11 mouse cellular contexts compared by ENCODE assay signal in the genomic region with DNA sequence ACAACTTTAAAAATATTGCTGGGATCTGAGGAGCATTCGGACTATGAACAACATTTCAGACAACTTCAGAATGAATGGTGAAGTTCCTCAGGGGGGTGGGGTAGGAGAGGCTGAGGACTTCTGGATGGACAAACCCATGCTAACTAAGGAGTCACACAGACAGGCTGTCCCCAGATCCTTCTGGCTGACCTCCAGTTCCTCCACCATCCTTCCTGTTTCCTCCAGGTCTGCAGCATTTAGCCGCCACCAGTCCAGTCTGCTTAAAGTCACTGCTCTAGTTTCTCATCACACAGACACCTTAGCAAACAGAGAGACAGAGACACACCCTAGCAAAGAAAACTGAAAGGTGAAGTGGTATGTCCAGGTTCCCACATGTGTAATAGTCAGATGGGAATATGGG. TPM values are rescaled to one million over a fixed set of nuclear protein-coding genes. Genes with fewer than 3 reads are reported as not detected.
DNase-seq lines count a peak whose midpoint lies in the region; ATAC-seq and TF ChIP-seq lines count a peak whose summit lies in the region.
"Had no signal": no experiment of that assay in that cellular context is flagged by ENCODE, and none has a peak within 500 bp of the region (broad histone marks: within the 10 kb centered on the region; RNA-seq: fewer than 3 reads in every experiment).

No protein-coding gene starts in this region.

- H3K27me3 ChIP-seq in heart, embryonic 10.5 days (ENCODE audit: insufficient read depth, poor library complexity, severe bottlenecking), result no peaks in the 10 kb centered on the region
- no peaks in the 10 kb centered on the region for H3K27me3 ChIP-seq in forebrain, embryonic 13.5 days
- H3K27me3 ChIP-seq: limb, embryonic 15.5 days; midbrain, embryonic 13.5 days had no signal

- WGBS in heart, embryonic 10.5 days, result 85% methylated on average over 2 of the region's 2 CpGs
- WGBS in forebrain, embryonic 13.5 days, result 89% methylated on average over 2 of the region's 2 CpGs

- no peak for ATAC-seq in forebrain, embryonic 13.5 days
- ATAC-seq: intestine, postnatal 0 days; midbrain, embryonic 13.5 days had no signal

- in situ Hi-C loops in ES-E14 (cut with MboI; ENCODE audit: low sequenced_read_pairs in 2 of 2, unreplicated experiment in 2 of 2), result no loop called here

- H3K4me1 ChIP-seq in heart, embryonic 10.5 days, result peaks cover 16% of the 10 kb centered on the region; the same call in 1 of the 2 replicates
- peaks cover 3% of the 10 kb centered on the region in 2 experiments; a peak in 2 of 4 replicates for H3K4me1 ChIP-seq in ES-E14 (ENCODE audit: control insufficient read depth in 2 of 2, insufficient read depth in 2 of 2, low read length in 2 of 2, poor library complexity in 1 of 2)
- peaks cover 20% of the 10 kb centered on the region for H3K4me1 ChIP-seq in forebrain, embryonic 13.5 days

- no peak overlapping the region for H3K4me2 ChIP-seq in forebrain, embryonic 13.5 days
- H3K4me2 ChIP-seq: limb, embryonic 15.5 days had no signal

- no peak overlapping the region for H3K4me3 ChIP-seq in heart, embryonic 10.5 days
- H3K4me3 ChIP-seq in ES-E14 (ENCODE audit: insufficient read depth in 1 of 2, low read depth in 1 of 2, low read length in 2 of 2, poor library complexity in 1 of 2, severe bottlenecking in 1 of 2), result peak overlapping the region; percentile 76 to 87; a peak in 1 of 4 replicates
- no peak overlapping the region for H3K4me3 ChIP-seq in forebrain, embryonic 13.5 days
- H3K4me3 ChIP-seq: limb, embryonic 15.5 days; midbrain, embryonic 13.5 days had no signal

- intact Hi-C loops in left cerebral cortex, postnatal 14 days (cut with DNase I), result no loop called here

- H3K36me3 ChIP-seq in heart, embryonic 10.5 days, result peaks cover 17% of the 10 kb centered on the region
- peaks cover 11% of the 10 kb centered on the region for H3K36me3 ChIP-seq in ES-E14 (ENCODE audit: control insufficient read depth, insufficient read depth, low read length, poor library complexity, severe bottlenecking)
- peaks cover 17% of the 10 kb centered on the region for H3K36me3 ChIP-seq in forebrain, embryonic 13.5 days (ENCODE audit: poor library complexity, severe bottlenecking)

- no peak overlapping the region for H3K27ac ChIP-seq in heart, embryonic 10.5 days
- H3K27ac ChIP-seq in ES-E14 (ENCODE audit: insufficient read depth, low read depth, low read length, poor library complexity, severe bottlenecking), result peak overlapping the region; percentile 8; the same call in 1 of the 2 replicates
- H3K27ac ChIP-seq in forebrain, embryonic 13.5 days, result no peak overlapping the region
- H3K27ac ChIP-seq: limb, embryonic 15.5 days; midbrain, embryonic 13.5 days had no signal

- H3K9me3 ChIP-seq in heart, embryonic 10.5 days, result no peaks in the 10 kb centered on the region
- no peaks in the 10 kb centered on the region for H3K9me3 ChIP-seq in ES-E14 (ENCODE audit: control insufficient read depth, insufficient read depth, low read depth, low read length)
- H3K9me3 ChIP-seq in forebrain, embryonic 13.5 days (replicated peaks), result no peaks in the 10 kb centered on the region
- H3K9me3 ChIP-seq: limb, embryonic 15.5 days; midbrain, embryonic 13.5 days had no signal

- DNase-seq in heart, adult 11 months, result peak; percentile 93
- DNase-seq in heart, embryonic 10.5 days (ENCODE audit: low spot score), result no peak
- DNase-seq in lung, adult 18-20 months, result peak; percentile 15 to 20
- DNase-seq in lung, postnatal 4 days, result no peak
- no peak for DNase-seq in ES-E14 (ENCODE audit: low read depth, low spot score)
- DNase-seq in kidney, postnatal 4 days, result peak; percentile 11 to 21
- no peak for DNase-seq in left cerebral cortex, postnatal 14 days (ENCODE audit: low spot score in 2 of 2)

- peak overlapping the region; percentile 85 for H3K9ac ChIP-seq in ES-E14 (ENCODE audit: insufficient read depth, low read depth, low read length, poor library complexity, severe bottlenecking)
- H3K9ac ChIP-seq in forebrain, embryonic 13.5 days, result no peak overlapping the region
- H3K9ac ChIP-seq: limb, embryonic 15.5 days had no signal

TF ChIP-seq in ES-E14, 5 proteins besides CTCF, POLR2A, EP300 and RAD21:
- TF ChIP-seq MAFK (IDR thresholded peaks at IDR 0.05; ENCODE audit: insufficient read depth, low read depth, low read length) (no peak), ZC3H11A (IDR thresholded peaks at IDR 0.05; ENCODE audit: borderline replicate concordance, low read depth, low read length) (no peak), HCFC1 (IDR thresholded peaks at IDR 0.05; ENCODE audit: borderline replicate concordance, insufficient read depth, low read length) (no peak), ZNF384 (IDR thresholded peaks at IDR 0.05; ENCODE audit: low read depth, low read length) (no peak), CHD2 (IDR thresholded peaks at IDR 0.05; ENCODE audit: low read depth, low read length) (no peak)

RNA-seq across cellular contexts. Expression of a gene that starts 2.5 kb away (rescaled TPM):
- 16.8 and 22.1 TPM in 2 replicates for polyA plus RNA-seq in heart, embryonic 10.5 days (2016; fragmentation: Nextera tagmentation; extraction: Ambion mirVana)
- total RNA-seq in ES-E14 (2012; rRNA removed), result 44.4 and 54.8 TPM in 2 replicates
- 17.0 and 18.1 TPM in 2 replicates for polyA plus RNA-seq in forebrain, embryonic 13.5 days (2015; fragmentation: Nextera tagmentation; extraction: Ambion mirVana)
- total RNA-seq in left cerebral cortex, postnatal 14 days (2021), result 10 to 100 TPM; 26.3 to 29.7 TPM

RNA-seq across cellular contexts. Expression of a gene that starts 59.2 kb away (rescaled TPM):
- 8.5 and 9.0 TPM in 2 replicates for polyA plus RNA-seq in heart, embryonic 10.5 days (2016; fragmentation: Nextera tagmentation; extraction: Ambion mirVana)
- total RNA-seq in ES-E14 (2012; rRNA removed), result 6.8 and 8.8 TPM in 2 replicates
- 64.2 and 70.4 TPM in 2 replicates for polyA plus RNA-seq in forebrain, embryonic 13.5 days (2015; fragmentation: Nextera tagmentation; extraction: Ambion mirVana)
- total RNA-seq in left cerebral cortex, postnatal 14 days (2021), result 100 to 1,000 TPM; 210 to 212 TPM

Comparison
In these comparisons a context has a peak if more than half of its experiments do, and no peak if none do; other contexts are left out.
1. DNase-seq: peak in heart, adult 11 months (single experiment), lung, adult 18-20 months (2 of 2) and kidney, postnatal 4 days (2 of 2); none in heart, embryonic 10.5 days (single experiment), lung, postnatal 4 days (0 of 2), ES-E14 (single experiment) and left cerebral cortex, postnatal 14 days (0 of 2).
2. H3K4me3 ChIP-seq: peak in ES-E14 (2 of 2); none in heart, embryonic 10.5 days (single experiment) and forebrain, embryonic 13.5 days (single experiment).
3. RNA of a gene that starts 59.2 kb away (total RNA-seq): 210 to 212 TPM in left cerebral cortex, postnatal 14 days; 6.8 to 8.8 TPM in ES-E14; every median in the first group is over 10 times any median in the second.